Mouse (Mus musculus) limb, embryonic 12.5 days (tissue): ENCODE measurements at regions not wholly inside any gene's neighbourhood (a gene's known extent, or its start where the extent isn't known, plus 50 kb on each side); places are given as distances from the start of the nearest gene placed in this dataset.
A peak's percentile ranks its signal among the peaks of the same experiment; 100 is the strongest.

Experiments used
- ATAC-seq: fragments of 200-750 bp; cut with Nextera tagmentation; 2 replicates; pipeline ENCODE4 v1.8.0; 2017; ENCODE audit warnings: low read depth, moderate TSS enrichment; ENCODE audit not compliant: insufficient number of reproducible peaks, insufficient read depth, low FRiP score, low TSS enrichment
- H3K27ac ChIP-seq: fragments of 300-500 bp; sonication (generic); 2 replicates; pipeline ENCODE4 v1.5.1; 2016; ENCODE audit warnings: mild to moderate bottlenecking, moderate library complexity
- H3K27me3 ChIP-seq: fragments of 300-500 bp; sonication (generic); 2 replicates; pipeline ENCODE4 v1.6.1; 2016; ENCODE audit warnings: mild to moderate bottlenecking, moderate library complexity
- H3K36me3 ChIP-seq: fragments of 300-500 bp; sonication (generic); 2 replicates; pipeline ENCODE4 v1.6.1; 2016; ENCODE audit warnings: mild to moderate bottlenecking, moderate library complexity
- H3K4me1 ChIP-seq: fragments of 300-500 bp; sonication (generic); replicated peaks from 2 replicates; pipeline ENCODE4 v1.6.1; 2016
- H3K4me2 ChIP-seq: fragments of 300-500 bp; sonication (generic); 2 replicates; pipeline ENCODE4 v1.6.1; 2016; ENCODE audit warnings: mild to moderate bottlenecking, moderate library complexity
- H3K4me3 ChIP-seq: fragments of 300-500 bp; sonication (generic); replicated peaks from 2 replicates; pipeline ENCODE4 v1.5.1; 2016; ENCODE audit warnings: mild to moderate bottlenecking
- H3K9ac ChIP-seq: fragments of 300-500 bp; sonication (generic); replicated peaks from 2 replicates; pipeline ENCODE4 v1.6.1; 2016; ENCODE audit warnings: mild to moderate bottlenecking, moderate library complexity
- H3K9me3 ChIP-seq: fragments of 300-500 bp; sonication (generic); 2 replicates; pipeline ENCODE4 v1.6.1; 2016; ENCODE audit warnings: mild to moderate bottlenecking, moderate library complexity
- WGBS: fragments of 180-500 bp; shearing (Covaris S2); methylation state at CpG from one replicate; pipeline ENCODE4 v1.1.7; 2016; 5-methylcytosine and 5-hydroxymethylcytosine counted together

GRCm38 (mm10) chr7:83222029-83222722, 355.0 kb downstream of the Mex3b start:
- WGBS: 81% methylated on average over 3 of the region's 3 CpGs
- no peak overlapping the region for H3K4me3 ChIP-seq
- no peak for ATAC-seq
- H3K4me2 ChIP-seq: no peak overlapping the region
- H3K4me1 ChIP-seq: peaks cover 3% of the 10 kb centered on the region; the same call in 1 of the 2 replicates
- H3K27me3 ChIP-seq: no peaks in the 10 kb centered on the region
- H3K36me3 ChIP-seq: no peaks in the 10 kb centered on the region
- 0 out of 2 replicates have a peak, but pooled peaks cover 2% of the 10 kb centered on the region for H3K9me3 ChIP-seq
- no peak overlapping the region for H3K27ac ChIP-seq
- no peak overlapping the region for H3K9ac ChIP-seq

GRCm38 (mm10) chr7:83227262-83228108, 357.2 kb upstream of the Tmc3 start:
- H3K9ac ChIP-seq: no peak overlapping the region
- no peaks in the 10 kb centered on the region for H3K27me3 ChIP-seq
- H3K4me3 ChIP-seq: no peak overlapping the region
- no peaks in the 10 kb centered on the region for H3K36me3 ChIP-seq
- 59% methylated on average over 7 of the region's 7 CpGs for WGBS
- H3K4me2 ChIP-seq: no peak overlapping the region
- H3K9me3 ChIP-seq: peaks cover 5% of the 10 kb centered on the region; the same call in 1 of the 2 replicates
- H3K4me1 ChIP-seq: peaks cover 24% of the 10 kb centered on the region; the same call in 1 of the 2 replicates
- H3K27ac ChIP-seq: peak overlapping the region; percentile 60
- ATAC-seq: no peak

GRCm38 (mm10) chr7:83230496-83231325, 354.0 kb upstream of the Tmc3 start:
- no peak overlapping the region for H3K4me3 ChIP-seq
- H3K4me2 ChIP-seq: no peak overlapping the region
- no peak overlapping the region for H3K9ac ChIP-seq
- no peaks in the 10 kb centered on the region for H3K27me3 ChIP-seq
- peaks cover 5% of the 10 kb centered on the region; the same call in 1 of the 2 replicates for H3K9me3 ChIP-seq
- H3K27ac ChIP-seq: peak overlapping the region; percentile 45; the same call in 1 of the 2 replicates
- H3K36me3 ChIP-seq: no peaks in the 10 kb centered on the region
- 65% methylated on average over 3 of the region's 3 CpGs for WGBS
- H3K4me1 ChIP-seq: peaks cover 24% of the 10 kb centered on the region; the same call in 1 of the 2 replicates
- ATAC-seq: 0 out of 2 replicates have a peak, but pooled peaks have one; percentile 15

GRCm38 (mm10) chr7:83235659-83236058, 349.1 kb upstream of the Tmc3 start:
- WGBS: 81% methylated on average over 3 of the region's 3 CpGs
- Histone ChIP-seq H3K27me3 (no peaks in the 10 kb centered on the region), H3K27ac (no peak overlapping the region), H3K36me3 (no peaks in the 10 kb centered on the region), H3K9ac (no peak overlapping the region), H3K4me1 (peaks cover 7% of the 10 kb centered on the region; the same call in 1 of the 2 replicates), H3K4me3 (no peak overlapping the region), H3K4me2 (no peak overlapping the region), H3K9me3 (no peaks in the 10 kb centered on the region)
- no peak for ATAC-seq

- no peak for ATAC-seq
- Histone ChIP-seq H3K9me3 (no peaks in the 10 kb centered on the region), H3K27me3 (no peaks in the 10 kb centered on the region), H3K4me3 (no peak overlapping the region), H3K9ac (no peak overlapping the region), H3K27ac (no peak overlapping the region), H3K36me3 (no peaks in the 10 kb centered on the region), H3K4me2 (no peak overlapping the region), H3K4me1 (peaks cover 4% of the 10 kb centered on the region)
- WGBS: 81% methylated on average over 3 of the region's 3 CpGs
Measured at GRCm38 (mm10) chr7:83237336-83237735, 347.4 kb upstream of the Tmc3 start.

- Histone ChIP-seq H3K27ac (no peak overlapping the region; the same call in 1 of the 2 replicates), H3K9me3 (no peaks in the 10 kb centered on the region), H3K4me2 (no peak overlapping the region), H3K4me3 (no peak overlapping the region), H3K4me1 (peaks cover 6% of the 10 kb centered on the region), H3K9ac (no peak overlapping the region), H3K36me3 (no peaks in the 10 kb centered on the region), H3K27me3 (no peaks in the 10 kb centered on the region)
- no peak for ATAC-seq
Measured at GRCm38 (mm10) chr7:83238091-83238490, 346.6 kb upstream of the Tmc3 start.

GRCm38 (mm10) chr7:83242233-83242632, 342.5 kb upstream of the Tmc3 start:
- no peak for ATAC-seq
- WGBS: 31% methylated on average over 3 of the region's 3 CpGs
- Histone ChIP-seq H3K36me3 (no peaks in the 10 kb centered on the region), H3K9ac (no peak overlapping the region), H3K4me1 (peaks cover 6% of the 10 kb centered on the region), H3K27ac (peak overlapping the region; percentile 72), H3K4me3 (no peak overlapping the region), H3K9me3 (no peaks in the 10 kb centered on the region), H3K4me2 (no peak overlapping the region), H3K27me3 (no peaks in the 10 kb centered on the region)

GRCm38 (mm10) chr7:83245867-83246266, 338.9 kb upstream of the Tmc3 start:
- H3K27ac ChIP-seq: no peak overlapping the region
- no peak overlapping the region for H3K4me2 ChIP-seq
- H3K36me3 ChIP-seq: no peaks in the 10 kb centered on the region
- H3K9me3 ChIP-seq: no peaks in the 10 kb centered on the region
- 84% methylated on average over 2 of the region's 2 CpGs for WGBS
- no peak for ATAC-seq
- H3K4me3 ChIP-seq: no peak overlapping the region
- H3K9ac ChIP-seq: no peak overlapping the region
- H3K27me3 ChIP-seq: no peaks in the 10 kb centered on the region
- H3K4me1 ChIP-seq: peaks cover 6% of the 10 kb centered on the region

- ATAC-seq: no peak
- no peaks in the 10 kb centered on the region for H3K36me3 ChIP-seq
- H3K9ac ChIP-seq: no peak overlapping the region
- H3K4me3 ChIP-seq: no peak overlapping the region
- WGBS: 77% methylated on average over 8 of the region's 8 CpGs
- H3K27ac ChIP-seq: no peak overlapping the region
- no peak overlapping the region for H3K4me2 ChIP-seq
- no peaks in the 10 kb centered on the region for H3K27me3 ChIP-seq
- no peaks in the 10 kb centered on the region for H3K9me3 ChIP-seq
- no peaks in the 10 kb centered on the region for H3K4me1 ChIP-seq
Measured at GRCm38 (mm10) chr7:83251995-83252563, 332.6 kb upstream of the Tmc3 start.

- no peak for ATAC-seq
- no peak overlapping the region for H3K9ac ChIP-seq
- H3K27me3 ChIP-seq: no peaks in the 10 kb centered on the region
- 65% methylated on average over 9 of the region's 9 CpGs for WGBS
- H3K4me3 ChIP-seq: no peak overlapping the region
- no peak overlapping the region for H3K27ac ChIP-seq
- H3K36me3 ChIP-seq: no peaks in the 10 kb centered on the region
- H3K4me1 ChIP-seq: no peaks in the 10 kb centered on the region
- no peaks in the 10 kb centered on the region for H3K9me3 ChIP-seq
- H3K4me2 ChIP-seq: no peak overlapping the region
Measured at GRCm38 (mm10) chr7:83253001-83253400, 331.7 kb upstream of the Tmc3 start.
